Mouse (Mus musculus): Measurements from ENCODE around the gene Grik4. TPM values are rescaled to one million over a fixed set of nuclear protein-coding genes. Genes with fewer than 3 reads are reported as not detected.

Gene Grik4
- total RNA-seq, 1 experiment = 0.22 TPM

GRCm38 (mm10) chr9:42490589-42491382 lies 453.5 kb downstream of the Grik4 start:
- no peak for DNase-seq (ENCODE audit: low read depth, low spot score)
- no peaks in the 10 kb centered on the region for H3K9me3 ChIP-seq (ENCODE audit: control insufficient read depth, insufficient read depth, low read depth, low read length)
- no peaks in the 10 kb centered on the region for H3K36me3 ChIP-seq (ENCODE audit: control insufficient read depth, insufficient read depth, low read length, poor library complexity, severe bottlenecking)
- H3K4me3 ChIP-seq (ENCODE audit: insufficient read depth in 1 of 2, low read depth in 1 of 2, low read length in 2 of 2, poor library complexity in 1 of 2, severe bottlenecking in 1 of 2) = no peak overlapping the region
- H3K9ac ChIP-seq (ENCODE audit: insufficient read depth, low read depth, low read length, poor library complexity, severe bottlenecking) = no peak overlapping the region
- in situ Hi-C loops (cut with MboI; ENCODE audit: low sequenced_read_pairs in 2 of 2, unreplicated experiment in 2 of 2) = no loop called here
- no peaks in the 10 kb centered on the region for H3K4me1 ChIP-seq (ENCODE audit: control insufficient read depth in 2 of 2, insufficient read depth in 2 of 2, low read length in 2 of 2, poor library complexity in 1 of 2)
- TF ChIP-seq ZNF384 (IDR thresholded peaks at IDR 0.05; ENCODE audit: low read depth, low read length) (no peak), CHD2 (IDR thresholded peaks at IDR 0.05; ENCODE audit: low read depth, low read length) (no peak), HCFC1 (IDR thresholded peaks at IDR 0.05; ENCODE audit: borderline replicate concordance, insufficient read depth, low read length) (no peak), MAFK (IDR thresholded peaks at IDR 0.05; ENCODE audit: insufficient read depth, low read depth, low read length) (no peak), ZC3H11A (IDR thresholded peaks at IDR 0.05; ENCODE audit: borderline replicate concordance, low read depth, low read length) (no peak)
- no peak overlapping the region for H3K27ac ChIP-seq (ENCODE audit: insufficient read depth, low read depth, low read length, poor library complexity, severe bottlenecking)

- no peak overlapping the region for H3K9ac ChIP-seq (ENCODE audit: insufficient read depth, low read depth, low read length, poor library complexity, severe bottlenecking)
- no peak overlapping the region for H3K27ac ChIP-seq (ENCODE audit: insufficient read depth, low read depth, low read length, poor library complexity, severe bottlenecking)
- no peak for DNase-seq (ENCODE audit: low read depth, low spot score)
- in situ Hi-C loops (cut with MboI; ENCODE audit: low sequenced_read_pairs in 2 of 2, unreplicated experiment in 2 of 2) = no loop called here
- no peaks in the 10 kb centered on the region for H3K4me1 ChIP-seq (ENCODE audit: control insufficient read depth in 2 of 2, insufficient read depth in 2 of 2, low read length in 2 of 2, poor library complexity in 1 of 2)
- H3K9me3 ChIP-seq (ENCODE audit: control insufficient read depth, insufficient read depth, low read depth, low read length) = no peaks in the 10 kb centered on the region
- no peak overlapping the region for H3K4me3 ChIP-seq (ENCODE audit: insufficient read depth in 1 of 2, low read depth in 1 of 2, low read length in 2 of 2, poor library complexity in 1 of 2, severe bottlenecking in 1 of 2)
- no peaks in the 10 kb centered on the region for H3K36me3 ChIP-seq (ENCODE audit: control insufficient read depth, insufficient read depth, low read length, poor library complexity, severe bottlenecking)
- TF ChIP-seq ZC3H11A (IDR thresholded peaks at IDR 0.05; ENCODE audit: borderline replicate concordance, low read depth, low read length) (no peak), CHD2 (IDR thresholded peaks at IDR 0.05; ENCODE audit: low read depth, low read length) (no peak), HCFC1 (IDR thresholded peaks at IDR 0.05; ENCODE audit: borderline replicate concordance, insufficient read depth, low read length) (no peak), ZNF384 (IDR thresholded peaks at IDR 0.05; ENCODE audit: low read depth, low read length) (no peak), MAFK (IDR thresholded peaks at IDR 0.05; ENCODE audit: insufficient read depth, low read depth, low read length) (no peak)
Observed at GRCm38 (mm10) chr9:42488071-42488470, 456.2 kb downstream of the Grik4 start.

GRCm38 (mm10) chr9:42486913-42487312 lies 457.4 kb downstream of the Grik4 start:
- Histone ChIP-seq H3K27ac (ENCODE audit: insufficient read depth, low read depth, low read length, poor library complexity, severe bottlenecking) (no peak overlapping the region), H3K9ac (ENCODE audit: insufficient read depth, low read depth, low read length, poor library complexity, severe bottlenecking) (no peak overlapping the region), H3K4me3 (ENCODE audit: insufficient read depth in 1 of 2, low read depth in 1 of 2, low read length in 2 of 2, poor library complexity in 1 of 2, severe bottlenecking in 1 of 2) (no peak overlapping the region), H3K36me3 (ENCODE audit: control insufficient read depth, insufficient read depth, low read length, poor library complexity, severe bottlenecking) (no peaks in the 10 kb centered on the region), H3K4me1 (ENCODE audit: control insufficient read depth in 2 of 2, insufficient read depth in 2 of 2, low read length in 2 of 2, poor library complexity in 1 of 2) (no peaks in the 10 kb centered on the region), H3K9me3 (ENCODE audit: control insufficient read depth, insufficient read depth, low read depth, low read length) (no peaks in the 10 kb centered on the region)
- in situ Hi-C loops (cut with MboI; ENCODE audit: low sequenced_read_pairs in 2 of 2, unreplicated experiment in 2 of 2) = no loop called here
- DNase-seq (ENCODE audit: low read depth, low spot score) = no peak
- no peak for TF ChIP-seq ZC3H11A (IDR thresholded peaks at IDR 0.05; ENCODE audit: borderline replicate concordance, low read depth, low read length)
- TF ChIP-seq HCFC1 (IDR thresholded peaks at IDR 0.05; ENCODE audit: borderline replicate concordance, insufficient read depth, low read length) = no peak

GRCm38 (mm10) chr9:42484667-42485066 lies 459.6 kb downstream of the Grik4 start:
- DNase-seq (ENCODE audit: low read depth, low spot score) = no peak
- no peaks in the 10 kb centered on the region for H3K9me3 ChIP-seq (ENCODE audit: control insufficient read depth, insufficient read depth, low read depth, low read length)
- H3K36me3 ChIP-seq (ENCODE audit: control insufficient read depth, insufficient read depth, low read length, poor library complexity, severe bottlenecking) = no peaks in the 10 kb centered on the region
- no peak overlapping the region for H3K4me3 ChIP-seq (ENCODE audit: insufficient read depth in 1 of 2, low read depth in 1 of 2, low read length in 2 of 2, poor library complexity in 1 of 2, severe bottlenecking in 1 of 2)
- in situ Hi-C loops (cut with MboI; ENCODE audit: low sequenced_read_pairs in 2 of 2, unreplicated experiment in 2 of 2) = no loop called here
- H3K27ac ChIP-seq (ENCODE audit: insufficient read depth, low read depth, low read length, poor library complexity, severe bottlenecking) = no peak overlapping the region
- no peak overlapping the region for H3K9ac ChIP-seq (ENCODE audit: insufficient read depth, low read depth, low read length, poor library complexity, severe bottlenecking)
- H3K4me1 ChIP-seq (ENCODE audit: control insufficient read depth in 2 of 2, insufficient read depth in 2 of 2, low read length in 2 of 2, poor library complexity in 1 of 2) = no peaks in the 10 kb centered on the region
- TF ChIP-seq HCFC1 (IDR thresholded peaks at IDR 0.05; ENCODE audit: borderline replicate concordance, insufficient read depth, low read length) (no peak), CHD2 (IDR thresholded peaks at IDR 0.05; ENCODE audit: low read depth, low read length) (no peak), ZNF384 (IDR thresholded peaks at IDR 0.05; ENCODE audit: low read depth, low read length) (no peak), MAFK (IDR thresholded peaks at IDR 0.05; ENCODE audit: insufficient read depth, low read depth, low read length) (no peak), ZC3H11A (IDR thresholded peaks at IDR 0.05; ENCODE audit: borderline replicate concordance, low read depth, low read length) (no peak)
